Mouse (Mus musculus) yolk sac, embryonic 10.5 days (tissue): ENCODE measurements around the gene Epha8.

Source experiments
- DNase-seq: peaks from one replicate; pipeline ENCODE4 v3.0.0-alpha.2; 2017; ENCODE audit warnings: low spot score

The Epha8 gene

DNA sequence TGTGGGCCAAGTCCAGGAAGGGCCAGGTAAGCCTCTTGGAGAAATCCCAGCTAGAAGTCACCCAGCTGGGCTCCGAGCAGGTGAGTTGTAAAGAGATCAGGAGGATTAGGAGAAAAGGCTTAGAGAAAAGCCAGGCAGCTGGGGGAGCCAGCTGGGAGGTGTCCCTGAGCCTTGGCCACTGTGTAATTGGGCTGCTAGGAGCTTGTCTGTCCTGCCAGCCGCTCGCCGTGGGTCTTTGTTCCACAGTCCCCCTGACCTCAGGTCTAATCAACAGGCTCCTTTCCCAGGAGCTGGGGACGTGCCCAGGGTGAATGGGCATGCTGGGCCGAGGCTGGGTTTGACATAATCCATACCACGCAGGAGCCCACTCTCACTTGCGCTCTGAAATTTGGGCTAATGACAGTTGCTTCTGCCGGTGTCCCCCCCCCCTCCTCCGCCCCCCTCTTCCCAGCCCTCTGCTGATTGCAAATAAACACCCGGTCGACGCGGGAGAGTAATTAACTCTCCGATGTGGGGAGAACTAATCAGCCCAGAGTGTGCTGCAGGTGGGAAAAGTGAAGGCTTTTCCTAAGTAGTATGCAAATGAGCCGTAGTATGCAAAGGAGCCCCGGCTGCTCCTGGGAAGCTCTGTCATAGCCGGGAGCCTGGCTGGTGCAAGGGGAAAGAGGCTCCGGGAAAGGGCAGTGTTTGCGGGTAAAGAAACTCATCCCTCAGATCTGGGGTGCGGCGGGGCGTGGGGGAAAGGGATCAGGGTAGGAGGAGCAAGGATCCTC is 51.7 kb downstream of the Epha8 start:
- no peak for DNase-seq

DNA sequence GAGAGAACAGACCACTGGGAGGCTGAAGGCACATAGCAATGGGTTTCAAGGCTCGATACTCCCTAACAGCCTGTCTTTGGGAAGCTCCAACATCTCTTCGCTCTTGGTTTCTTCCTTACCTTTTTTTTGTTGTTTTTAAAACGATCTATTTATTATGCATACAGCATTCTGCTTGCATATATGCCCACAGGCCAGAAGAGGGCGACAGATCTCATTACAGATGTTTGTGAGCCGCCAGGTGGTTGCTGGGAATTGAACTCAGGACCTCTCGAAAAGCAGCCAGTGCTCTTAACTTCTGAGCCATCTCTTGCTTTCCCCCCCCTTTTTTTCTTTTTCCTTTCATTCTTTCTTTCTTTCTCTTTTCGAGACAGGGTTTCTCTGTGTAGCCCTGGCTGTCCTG is 57.5 kb downstream of the Epha8 start:
- no peak for DNase-seq

DNA sequence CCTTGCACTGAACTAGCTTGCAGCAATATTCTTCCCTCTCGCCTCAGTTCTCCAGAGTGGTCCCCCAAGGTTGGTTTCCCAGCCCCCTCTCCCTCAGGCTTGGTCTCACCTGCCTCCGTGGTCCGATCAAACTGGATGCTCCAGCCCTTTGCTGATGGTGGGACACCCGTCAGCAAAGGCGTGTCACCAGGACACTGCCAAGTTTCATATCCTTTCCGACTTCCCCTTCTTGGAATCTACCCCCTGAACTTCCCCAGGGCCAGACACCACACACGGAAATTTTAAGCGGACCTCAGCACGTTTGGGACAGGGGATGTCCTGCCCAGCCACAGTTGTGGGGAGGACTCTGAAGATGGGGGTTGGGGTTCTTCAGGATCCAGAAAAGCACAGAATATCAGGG is 58.0 kb downstream of the Epha8 start, which contains the start of gene C1qa:
TSS of gene C1qa (minus strand) at position 167 of the 400 bp plus-strand sequence.
- no peak for DNase-seq

- no peak for DNase-seq
Observed at GRCm38 (mm10) chr4:136898084-136898598, 58.5 kb downstream of the Epha8 start.

DNA sequence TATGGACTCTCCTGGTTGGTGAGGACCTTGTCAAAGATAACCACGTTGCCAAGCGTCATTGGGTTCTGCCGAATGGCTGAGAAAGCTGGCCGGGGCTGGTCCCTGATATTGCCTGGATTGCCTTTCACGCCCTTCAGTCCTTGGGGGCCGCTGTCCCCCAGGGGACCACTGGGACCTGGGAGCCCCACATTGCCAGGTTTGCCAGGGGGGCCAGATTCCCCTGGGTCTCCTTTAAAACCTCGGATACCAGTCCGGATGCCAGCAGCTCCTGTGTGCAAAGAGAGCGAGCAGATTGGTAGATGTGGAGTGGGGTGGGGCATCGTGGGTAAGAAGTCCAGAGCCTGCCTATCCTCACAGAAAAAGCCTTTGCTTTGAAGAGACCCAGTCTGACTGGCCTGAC is 60.2 kb downstream of the Epha8 start:
- no peak for DNase-seq

DNA sequence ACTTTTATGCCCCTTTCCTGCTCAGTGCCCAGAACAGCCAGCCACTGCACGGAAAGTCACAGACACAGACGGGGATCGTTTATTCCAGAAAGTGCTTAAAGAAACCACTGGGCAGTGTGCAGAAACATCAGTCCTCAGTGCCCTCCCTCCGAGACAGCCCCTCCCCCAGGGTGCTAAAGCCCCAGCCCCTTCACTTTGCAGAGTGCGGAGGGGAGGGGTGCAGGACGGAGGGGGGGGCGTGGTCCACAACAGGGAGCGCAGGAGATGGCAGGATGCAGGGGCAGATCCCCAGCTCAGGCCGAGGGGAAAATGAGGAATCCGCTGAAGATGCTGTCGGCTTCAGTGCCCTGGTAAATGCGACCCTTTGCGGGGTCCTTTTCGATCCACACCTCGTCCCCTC is 60.8 kb downstream of the Epha8 start:
- no peak for DNase-seq

DNA sequence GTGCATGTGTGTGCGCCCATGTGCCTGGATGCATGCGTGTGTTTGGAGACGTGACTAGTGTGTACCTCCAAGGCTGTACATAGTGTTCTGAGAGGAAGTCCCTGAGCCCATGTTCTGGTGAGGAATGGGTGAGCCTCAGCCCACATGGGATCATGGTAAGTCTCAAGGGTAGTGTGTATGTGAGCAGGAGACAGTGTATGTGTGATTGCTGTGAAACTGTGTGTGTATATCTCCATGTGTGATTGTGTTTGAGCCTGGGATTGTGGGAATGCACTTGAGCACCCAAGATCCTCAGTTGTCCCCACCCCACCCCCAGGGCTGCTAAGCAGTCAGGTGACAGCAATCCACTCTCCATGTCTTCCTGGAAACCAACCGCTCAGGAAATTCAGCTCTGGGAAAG is 61.8 kb downstream of the Epha8 start:
- no peak for DNase-seq

DNA sequence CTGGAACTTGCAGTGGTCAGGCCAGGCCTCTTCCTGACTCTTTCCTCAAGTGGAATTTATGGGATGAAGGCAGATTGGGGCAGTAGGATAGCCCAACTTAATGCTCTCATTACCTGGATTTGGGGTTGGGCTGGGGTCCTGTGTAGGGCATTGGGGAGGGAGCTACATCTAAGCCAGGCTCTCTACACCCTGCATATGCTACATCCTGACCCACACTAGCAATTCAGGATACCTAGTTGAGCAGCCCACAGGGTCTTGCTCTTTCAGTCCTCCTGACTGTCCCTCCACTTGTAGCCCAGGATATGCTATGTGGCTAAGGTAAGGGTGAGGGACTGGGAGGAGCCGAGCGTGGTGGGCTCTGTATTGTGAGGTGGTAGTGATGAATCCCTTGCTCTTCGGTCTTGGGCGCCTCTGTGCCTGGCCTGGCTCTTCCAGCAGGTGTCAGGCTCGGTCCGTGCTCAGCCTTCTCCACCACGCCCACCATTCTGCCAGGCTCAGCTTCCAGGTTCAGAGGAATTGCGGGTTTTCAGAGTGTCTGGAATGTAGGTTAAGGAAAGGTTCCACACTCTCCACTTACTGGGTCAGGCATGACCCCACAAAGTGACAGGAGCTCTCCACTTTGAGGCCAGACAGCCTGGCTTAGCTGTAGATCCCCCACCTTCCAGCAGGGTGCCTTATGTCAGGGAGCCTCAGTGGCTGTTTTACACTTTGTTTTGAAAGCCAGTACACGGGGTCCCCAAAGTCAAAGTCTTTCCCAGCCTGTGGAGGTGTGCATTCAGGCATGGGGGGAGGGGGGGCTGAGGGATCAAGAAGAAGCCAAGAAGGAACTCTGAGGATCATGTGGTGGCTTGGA is 62.7 kb downstream of the Epha8 start:
- DNase-seq = no peak

DNA sequence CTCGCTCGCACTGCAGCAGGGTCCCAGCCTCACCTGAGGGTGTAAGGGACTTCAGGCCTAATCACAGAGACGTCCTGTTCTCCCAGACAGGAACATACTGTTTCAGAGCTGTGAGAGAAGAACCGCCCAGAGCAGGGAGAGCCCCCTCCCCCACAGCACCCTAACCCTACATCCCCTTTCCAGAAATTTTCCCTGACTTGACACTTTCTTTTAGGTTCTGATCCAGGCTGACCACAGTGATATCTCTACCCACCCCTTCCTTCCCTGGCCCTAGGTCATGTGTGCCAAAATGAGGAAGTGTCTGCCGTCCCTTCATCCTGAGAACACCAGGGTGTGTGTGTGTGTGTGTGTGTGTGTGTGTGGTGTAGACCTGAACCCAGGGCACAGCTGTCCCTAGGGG is 63.8 kb downstream of the Epha8 start, which contains the start of gene C1qc:
TSS of gene C1qc (minus strand) at position 255 of the 400 bp plus-strand sequence.
- DNase-seq = no peak

DNA sequence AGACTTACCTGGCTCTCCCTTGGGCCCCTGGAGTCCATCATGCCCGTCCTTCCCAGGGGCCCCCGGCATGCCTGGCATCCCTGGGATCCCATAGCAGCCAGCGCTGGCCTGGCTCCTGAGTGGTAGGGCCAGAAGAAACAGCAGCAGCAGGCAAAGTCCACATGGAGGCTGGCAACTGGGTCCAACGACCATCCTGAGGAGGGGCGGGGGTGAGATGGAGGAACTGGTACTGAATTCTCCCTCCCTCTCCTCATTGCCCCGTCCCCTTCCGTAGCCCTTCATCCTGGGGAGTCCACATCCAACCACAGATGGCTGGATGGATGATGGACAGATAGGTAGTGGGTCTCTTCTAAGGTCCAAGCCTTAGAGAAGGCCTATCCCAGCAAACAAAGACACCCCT is 64.2 kb downstream of the Epha8 start:
- no peak for DNase-seq

DNA sequence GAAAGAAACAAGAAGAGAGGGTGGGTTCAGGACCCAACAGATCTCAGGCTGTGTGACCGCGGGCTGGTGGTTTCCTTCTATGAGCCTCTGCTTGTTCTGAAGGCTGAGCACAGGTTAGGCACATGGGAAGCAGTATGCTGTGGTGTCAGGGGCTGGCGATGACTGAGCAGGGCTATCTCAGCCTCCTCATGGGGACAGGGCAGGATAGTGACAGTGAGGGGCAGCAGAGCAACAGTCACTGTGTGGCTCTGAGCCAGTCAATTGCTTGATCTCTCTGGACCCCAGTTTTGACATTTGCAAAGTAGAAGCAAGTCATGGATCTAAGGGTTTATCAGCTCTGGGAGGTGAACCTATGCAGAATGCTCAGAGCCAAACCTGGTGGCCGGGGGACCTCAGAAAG is 65.5 kb downstream of the Epha8 start:
- DNase-seq = no peak

DNA sequence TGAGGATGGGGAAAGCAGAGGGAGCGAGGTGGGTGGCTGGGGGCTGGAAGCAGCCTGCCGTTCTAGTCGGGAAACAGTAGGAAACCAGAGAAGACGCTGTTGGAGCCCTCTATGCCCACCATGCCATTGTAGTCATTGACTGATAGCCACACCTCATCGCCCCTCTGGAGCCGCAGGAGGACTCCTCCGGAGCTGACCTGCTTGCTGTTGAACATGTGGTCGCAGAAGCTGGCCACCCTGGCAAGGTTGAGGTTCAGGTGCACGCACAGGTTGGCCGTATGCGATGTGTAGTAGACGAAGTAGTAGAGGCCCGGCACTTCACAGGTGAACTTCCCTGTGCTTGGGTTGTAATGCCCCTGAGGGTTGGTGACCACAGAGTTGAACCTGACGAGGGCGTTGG is 66.6 kb downstream of the Epha8 start:
- DNase-seq = no peak

DNA sequence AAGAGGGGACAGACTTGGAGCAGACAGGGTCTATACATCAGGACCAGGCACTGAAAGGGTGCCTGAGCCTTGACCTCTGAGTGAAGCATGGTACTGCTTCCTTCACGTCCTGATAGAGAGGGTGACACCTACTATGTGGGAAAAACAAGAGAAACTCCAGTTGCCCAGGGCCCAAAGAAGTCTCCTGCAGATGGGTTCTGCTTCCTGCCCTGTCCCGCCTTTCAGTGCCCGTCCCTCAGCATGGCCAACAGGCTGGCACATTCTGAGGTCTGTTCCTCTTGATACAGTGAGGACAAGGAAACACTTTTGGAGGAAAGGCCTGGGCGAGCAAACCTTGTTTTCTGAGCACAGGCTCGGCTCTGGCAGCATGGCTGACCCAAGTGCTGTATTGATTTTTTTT is 68.9 kb downstream of the Epha8 start:
- no peak for DNase-seq

- DNase-seq = no peak
Observed at GRCm38 (mm10) chr4:136886101-136886500, 70.5 kb downstream of the Epha8 start, which contains the start of gene C1qb. Gene C1qb (minus strand): TSS chr4:136886187.
